Mouse (Mus musculus): ENCODE measurements around the gene Cdc42ep4.

Cdc42ep4 gene

GRCm38 (mm10) chr11:113725235-113726048, 26.2 kb downstream of the Cdc42ep4 start:
- no peak for DNase-seq (ENCODE audit: low read depth)

GRCm38 (mm10) chr11:113722405-113723090, 29.1 kb downstream of the Cdc42ep4 start:
- DNase-seq (ENCODE audit: low read depth): no peak

GRCm38 (mm10) chr11:113717767-113718424, 33.8 kb downstream of the Cdc42ep4 start:
- DNase-seq (ENCODE audit: low read depth): no peak

GRCm38 (mm10) chr11:113716132-113716531, 35.5 kb downstream of the Cdc42ep4 start:
- no peak for DNase-seq (ENCODE audit: low read depth)

GRCm38 (mm10) chr11:113715078-113715674, 36.5 kb downstream of the Cdc42ep4 start:
- DNase-seq (ENCODE audit: low read depth): peak; percentile 67

GRCm38 (mm10) chr11:113711061-113711460, 40.6 kb downstream of the Cdc42ep4 start:
- no peak for DNase-seq (ENCODE audit: low read depth)

GRCm38 (mm10) chr11:113710257-113710777, 41.4 kb downstream of the Cdc42ep4 start:
- DNase-seq (ENCODE audit: low read depth): no peak

- DNase-seq (ENCODE audit: low read depth): no peak
Measured at GRCm38 (mm10) chr11:113709731-113710256, 41.9 kb downstream of the Cdc42ep4 start, which contains the start of gene Cpsf4l. Gene Cpsf4l, minus strand, starts transcription at chr11:113710017.

- no peak for DNase-seq (ENCODE audit: low read depth)
Measured at GRCm38 (mm10) chr11:113709272-113709671, 42.4 kb downstream of the Cdc42ep4 start.

GRCm38 (mm10) chr11:113708629-113709213, 43.0 kb downstream of the Cdc42ep4 start:
- DNase-seq (ENCODE audit: low read depth): no peak

- no peak for DNase-seq (ENCODE audit: low read depth)
Measured at GRCm38 (mm10) chr11:113705966-113706652, 45.6 kb downstream of the Cdc42ep4 start.

GRCm38 (mm10) chr11:113703758-113704157, 47.9 kb downstream of the Cdc42ep4 start:
- peak; percentile 71 for DNase-seq (ENCODE audit: low read depth)

- no peak for DNase-seq (ENCODE audit: low read depth)
Measured at GRCm38 (mm10) chr11:113699643-113700042, 52.0 kb downstream of the Cdc42ep4 start.

GRCm38 (mm10) chr11:113698013-113698545, 53.6 kb downstream of the Cdc42ep4 start:
- DNase-seq (ENCODE audit: low read depth): no peak

- no peak for DNase-seq (ENCODE audit: low read depth)
Measured at GRCm38 (mm10) chr11:113697571-113697970, 54.1 kb downstream of the Cdc42ep4 start.

- DNase-seq (ENCODE audit: low read depth): no peak
Measured at GRCm38 (mm10) chr11:113691851-113692250, 59.8 kb downstream of the Cdc42ep4 start.

GRCm38 (mm10) chr11:113691318-113691717, 60.4 kb downstream of the Cdc42ep4 start:
- no peak for DNase-seq (ENCODE audit: low read depth)

GRCm38 (mm10) chr11:113690506-113690905, 61.2 kb downstream of the Cdc42ep4 start:
- no peak for DNase-seq (ENCODE audit: low read depth)

GRCm38 (mm10) chr11:113687031-113687430, 64.7 kb downstream of the Cdc42ep4 start:
- DNase-seq (ENCODE audit: low read depth): no peak

GRCm38 (mm10) chr11:113684707-113685426, 66.8 kb downstream of the Cdc42ep4 start:
- DNase-seq (ENCODE audit: low read depth): no peak

Data from 416B (cell line).